Mouse (Mus musculus): ENCODE results near the gene Dpp4.

GRCm38 (mm10) chr2:62403556-62404135 is 8.4 kb downstream of the Dpp4 start:
- TF ChIP-seq CTCF (IDR thresholded peaks at IDR 0.05; ENCODE audit: borderline replicate concordance, control insufficient read depth, extremely low read depth, insufficient read depth, low read length, poor library complexity) = no peak
- TF ChIP-seq POLR2A (IDR thresholded peaks at IDR 0.05; ENCODE audit: control insufficient read depth, extremely low read depth, insufficient read depth, low read length, poor library complexity) = no peak

Data from thymus, adult 2 months (tissue).